Mouse (Mus musculus) megakaryocyte, embryonic 14.5 days (primary cell): Measurements from ENCODE around the gene Cerkl. TPM values are rescaled to one million over a fixed set of nuclear protein-coding genes. Genes with fewer than 3 reads are reported as not detected.

Experiments used
- H3K27me3 ChIP-seq: replicated peaks from 2 replicates; pipeline ENCODE3; 2012; ENCODE audit warnings: inconsistent platforms
- H3K36me3 ChIP-seq: replicated peaks from 2 replicates; pipeline ENCODE3; 2012; ENCODE audit warnings: low read length, inconsistent platforms, mixed read lengths
- H3K4me1 ChIP-seq: 2 replicates; pipeline ENCODE4 v1.6.1; 2012; ENCODE audit warnings: inconsistent platforms
- H3K4me3 ChIP-seq: replicated peaks from 2 replicates; pipeline ENCODE3; 2012; ENCODE audit warnings: moderate library complexity, mild to moderate bottlenecking, inconsistent platforms
- H3K9me3 ChIP-seq: 2 replicates; pipeline ENCODE4 v1.6.1; 2012; ENCODE audit warnings: inconsistent platforms
- FLI1 ChIP-seq: IDR thresholded peaks from 2 replicates; pipeline ENCODE4 v1.6.1; 2012; ENCODE audit warnings: low read length, inconsistent platforms, mixed read lengths
- GATA1 ChIP-seq: IDR thresholded peaks from 3 replicates; pipeline ENCODE4 v1.6.1; 2012; ENCODE audit warnings: mixed read lengths, low read length, inconsistent platforms, borderline replicate concordance
- polyA plus RNA-seq: library from polyadenylated mRNA; stranded (reverse); fragments of >175 nt; gene quantifications from 2 replicates; pipeline ENCODE4 v1.2.3, GENCODE M21; 2012; ENCODE audit warnings: low replicate concordance; ENCODE audit not compliant: insufficient read depth

Cerkl gene
- polyA plus RNA-seq, 1 experiment, result not detected

DNA sequence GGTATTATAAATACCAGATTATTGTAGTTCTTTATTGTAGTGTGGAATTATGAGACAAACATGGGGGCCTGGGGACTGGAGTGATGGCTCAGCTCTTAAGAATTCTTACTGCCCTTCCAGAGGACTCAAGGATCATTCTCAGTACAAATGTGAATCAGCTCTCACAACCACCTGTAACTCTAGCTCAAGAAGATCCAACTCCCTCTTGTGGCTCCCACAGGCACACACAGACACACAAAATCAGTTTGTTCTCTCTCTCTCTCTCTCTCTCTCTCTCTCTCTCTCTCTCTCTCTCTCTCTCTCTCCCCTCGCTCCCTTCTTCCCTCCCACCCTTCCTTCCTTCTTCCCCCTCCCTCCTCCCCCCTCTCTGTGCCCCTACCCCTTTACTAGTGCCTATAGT is 120.4 kb downstream of the Cerkl start:
- TF ChIP-seq FLI1, result no peak
- Histone ChIP-seq H3K4me1 (no peaks in the 10 kb centered on the region), H3K27me3 (no peaks in the 10 kb centered on the region), H3K9me3 (no peaks in the 10 kb centered on the region), H3K36me3 (peaks cover 8% of the 10 kb centered on the region), H3K4me3 (no peak overlapping the region)

DNA sequence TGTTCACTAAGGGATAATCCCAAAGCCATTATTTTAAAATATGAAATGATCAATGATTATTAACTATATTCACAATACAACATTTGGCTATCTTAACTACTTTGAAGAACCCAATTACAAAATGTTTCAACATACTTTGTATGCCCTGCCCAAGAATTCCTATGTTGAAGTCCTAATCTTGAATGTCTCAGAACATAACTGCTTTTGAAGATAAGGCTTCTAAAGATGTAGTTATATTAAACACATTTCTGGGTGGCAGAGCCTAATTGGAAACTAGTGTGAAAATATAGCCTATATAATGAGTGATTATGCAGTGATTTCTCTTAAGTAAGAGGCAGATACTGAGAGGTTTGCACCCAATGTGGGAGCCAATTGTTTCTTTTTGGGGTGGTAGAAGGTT is 121.9 kb downstream of the Cerkl start:
- no peaks in the 10 kb centered on the region for H3K4me1 ChIP-seq
- no peaks in the 10 kb centered on the region for H3K9me3 ChIP-seq
- H3K4me3 ChIP-seq, result no peak overlapping the region
- no peaks in the 10 kb centered on the region for H3K27me3 ChIP-seq
- peaks cover 8% of the 10 kb centered on the region for H3K36me3 ChIP-seq
- TF ChIP-seq FLI1, result no peak
- no peak for TF ChIP-seq GATA1

DNA sequence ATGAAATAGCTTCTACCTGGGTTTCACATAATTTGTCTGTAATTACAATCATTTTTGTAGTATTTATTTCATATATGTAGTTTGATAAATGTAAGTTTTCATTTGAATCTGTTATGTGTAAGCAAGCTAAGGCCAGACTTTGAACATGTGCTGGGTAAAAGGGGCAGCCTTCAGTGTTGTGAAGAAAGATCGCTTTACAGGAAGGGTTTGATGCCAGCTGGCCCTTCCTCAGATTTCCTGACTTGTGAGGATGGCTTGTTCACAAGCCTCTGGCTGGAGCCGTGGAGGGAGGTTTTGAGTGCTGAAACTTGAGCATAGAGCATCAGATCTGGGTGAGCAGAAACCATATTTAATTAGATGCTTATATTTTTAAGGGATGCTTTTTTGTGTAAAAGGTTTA is 128.5 kb downstream of the Cerkl start:
- Histone ChIP-seq H3K4me3 (no peak overlapping the region), H3K4me1 (no peaks in the 10 kb centered on the region), H3K9me3 (no peaks in the 10 kb centered on the region), H3K36me3 (peaks cover 49% of the 10 kb centered on the region), H3K27me3 (no peaks in the 10 kb centered on the region)
- TF ChIP-seq GATA1 (no peak), FLI1 (no peak)

DNA sequence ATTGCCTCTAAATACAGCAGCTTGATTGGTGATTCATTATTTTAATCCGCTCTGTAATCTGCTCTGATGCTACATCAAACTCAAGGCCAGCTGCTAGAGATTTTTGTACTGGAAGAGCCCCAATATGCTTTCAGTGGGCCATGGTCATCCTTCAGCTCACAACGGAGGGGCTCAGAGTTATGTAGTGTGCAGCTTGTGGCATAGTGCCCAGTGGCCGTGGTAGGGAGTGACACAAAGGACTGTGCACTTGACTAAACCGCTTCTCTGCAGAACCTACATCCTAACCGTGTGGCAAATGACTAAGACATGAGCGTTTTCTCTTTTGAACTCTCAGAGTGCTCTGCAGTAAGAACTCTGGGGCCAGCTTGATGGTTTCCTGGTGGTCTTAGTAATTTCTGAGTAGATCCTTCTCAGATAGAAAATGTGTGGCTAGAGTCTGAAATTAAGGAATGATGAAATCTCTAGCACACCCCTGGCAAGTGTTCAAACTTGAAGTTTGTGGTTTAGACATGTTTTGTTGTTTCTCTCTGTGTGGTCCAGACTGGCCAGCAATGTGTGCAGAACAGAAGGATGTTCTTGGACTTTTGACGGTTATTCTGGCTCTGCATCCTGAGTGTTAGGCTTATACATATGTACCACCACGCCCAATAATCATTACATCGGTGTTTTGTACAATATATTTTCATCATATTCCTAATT is 140.3 kb downstream of the Cerkl start:
- TF ChIP-seq FLI1 (no peak), GATA1 (no peak)
- H3K9me3 ChIP-seq, result no peaks in the 10 kb centered on the region

DNA sequence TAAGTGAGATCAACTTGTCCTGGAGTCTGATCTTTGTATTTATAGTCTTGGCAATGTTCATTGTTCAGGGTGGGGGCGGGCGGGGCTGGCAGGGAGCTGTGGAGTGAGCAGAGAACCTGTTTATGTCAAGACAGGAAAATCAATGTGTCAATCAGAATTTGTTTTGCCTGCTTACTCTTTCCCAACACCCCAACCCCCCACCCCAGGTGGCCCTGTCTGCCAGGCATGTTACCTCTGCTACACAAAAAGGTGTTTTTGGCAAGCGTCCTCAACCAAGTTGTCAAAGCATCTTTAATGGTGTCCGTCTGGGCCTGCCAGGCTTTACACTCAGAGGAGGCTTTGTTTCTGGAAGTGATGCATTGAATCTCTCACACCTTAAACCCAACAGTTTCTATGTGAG is 141.5 kb downstream of the Cerkl start:
- TF ChIP-seq GATA1, result no peak
- H3K4me1 ChIP-seq, result no peaks in the 10 kb centered on the region
- no peaks in the 10 kb centered on the region for H3K9me3 ChIP-seq

More for the DNA sequence above, 140.3 kb downstream of the Cerkl start:
- no peaks in the 10 kb centered on the region for H3K4me1 ChIP-seq
- peaks cover 77% of the 10 kb centered on the region for H3K36me3 ChIP-seq
- no peak overlapping the region for H3K4me3 ChIP-seq
- H3K27me3 ChIP-seq, result no peaks in the 10 kb centered on the region

DNA sequence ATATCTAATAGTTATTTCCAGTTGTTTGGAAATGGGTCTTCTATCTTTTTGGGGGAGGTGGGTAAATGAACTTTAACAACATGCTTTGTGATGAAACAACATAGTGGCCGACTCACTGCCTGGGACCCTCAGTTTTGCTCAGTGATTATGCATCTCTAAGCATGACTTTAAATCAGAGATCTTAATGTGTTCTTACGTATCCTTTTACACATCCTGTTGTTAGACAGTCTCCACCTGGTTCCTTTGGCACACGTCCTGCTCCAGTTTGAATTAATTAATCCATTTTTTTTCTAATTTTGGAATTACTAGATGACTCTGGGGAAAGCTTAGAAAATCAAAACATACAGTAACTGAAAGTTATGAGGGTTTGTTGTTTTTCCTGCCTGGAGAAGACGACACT is 144.1 kb downstream of the Cerkl start:
- Histone ChIP-seq H3K4me1 (no peaks in the 10 kb centered on the region), H3K36me3 (peaks cover 79% of the 10 kb centered on the region), H3K4me3 (no peak overlapping the region), H3K27me3 (no peaks in the 10 kb centered on the region), H3K9me3 (no peaks in the 10 kb centered on the region)
- TF ChIP-seq GATA1, result no peak
- TF ChIP-seq FLI1, result no peak

More for the DNA sequence above, 141.5 kb downstream of the Cerkl start:
- Histone ChIP-seq H3K27me3 (no peaks in the 10 kb centered on the region), H3K4me3 (no peak overlapping the region), H3K36me3 (peaks cover 77% of the 10 kb centered on the region)

DNA sequence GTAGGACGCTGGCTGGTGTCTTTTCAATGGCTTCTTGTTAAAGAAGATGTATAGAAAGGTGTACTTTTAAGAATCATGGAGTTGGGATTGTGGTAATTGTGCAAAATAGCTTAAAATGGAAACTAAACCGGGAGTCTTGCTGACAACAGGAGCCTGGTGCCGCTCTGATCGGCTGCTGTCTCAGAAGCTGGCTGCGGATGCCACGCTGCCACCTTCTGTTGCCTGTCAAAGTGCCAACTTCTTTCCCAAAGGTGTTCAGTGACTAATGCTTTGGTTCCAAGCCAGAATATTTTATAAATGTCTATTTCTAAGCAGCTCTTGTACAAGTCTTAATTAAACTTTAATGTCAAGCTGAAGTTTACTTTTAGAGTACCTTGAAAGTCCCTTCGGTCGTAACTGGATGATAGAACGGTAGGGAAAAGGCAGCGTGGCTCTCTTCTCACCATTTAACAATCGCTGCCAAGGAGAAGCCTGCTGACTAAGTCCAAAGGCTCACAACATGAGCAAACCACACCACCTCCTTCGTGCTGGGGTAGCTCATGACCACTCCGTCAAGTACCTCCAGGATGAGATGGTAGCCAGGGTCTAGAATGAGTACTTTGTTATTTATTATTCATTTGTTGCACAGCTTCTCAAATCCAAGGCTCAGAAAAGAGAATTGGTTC is 147.0 kb downstream of the Cerkl start:
- H3K4me1 ChIP-seq, result no peaks in the 10 kb centered on the region
- H3K4me3 ChIP-seq, result no peak overlapping the region
- no peaks in the 10 kb centered on the region for H3K9me3 ChIP-seq
- no peaks in the 10 kb centered on the region for H3K27me3 ChIP-seq
- H3K36me3 ChIP-seq, result peaks cover 73% of the 10 kb centered on the region
- TF ChIP-seq FLI1, result no peak
- no peak for TF ChIP-seq GATA1

DNA sequence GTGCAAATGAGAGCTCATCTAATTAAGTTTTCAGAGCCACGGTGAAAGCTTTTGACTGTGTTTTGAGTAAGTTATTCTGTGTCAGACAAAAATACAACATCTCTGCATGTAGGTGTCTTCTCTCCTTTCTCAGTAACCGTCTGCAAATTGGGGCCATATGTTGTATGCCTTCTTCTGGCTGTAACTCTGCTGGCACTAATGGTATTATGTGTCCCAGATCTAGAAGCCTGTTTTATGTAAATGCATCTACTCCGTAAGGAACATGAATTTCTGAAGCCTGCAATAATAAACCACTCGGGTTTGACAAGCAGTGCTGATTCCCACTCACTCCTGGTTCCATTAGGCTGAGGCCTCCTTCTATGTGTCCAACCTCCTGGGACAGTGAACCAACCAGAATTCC is 149.0 kb downstream of the Cerkl start:
- Histone ChIP-seq H3K27me3 (no peaks in the 10 kb centered on the region), H3K36me3 (peaks cover 73% of the 10 kb centered on the region), H3K4me1 (no peaks in the 10 kb centered on the region), H3K4me3 (no peak overlapping the region), H3K9me3 (no peaks in the 10 kb centered on the region)
- TF ChIP-seq GATA1, result no peak
- TF ChIP-seq FLI1, result no peak

DNA sequence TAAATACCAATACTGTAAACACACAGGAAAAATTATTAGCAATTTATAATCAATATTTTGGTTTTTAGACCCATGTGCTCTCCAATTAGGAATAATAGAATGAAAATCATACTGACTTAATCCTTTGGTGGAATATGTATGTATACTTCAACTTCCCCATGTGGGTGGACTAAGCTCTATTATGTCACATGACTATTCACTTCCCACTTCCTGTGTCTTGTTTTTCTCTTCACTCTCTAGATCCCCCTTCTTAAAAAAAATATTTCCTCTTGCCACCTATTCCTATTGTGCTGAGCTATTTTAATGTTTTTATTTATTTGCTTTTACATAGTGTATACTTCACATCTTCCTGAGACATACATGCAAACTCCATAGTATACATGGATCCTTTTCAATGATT is 154.2 kb downstream of the Cerkl start:
- TF ChIP-seq FLI1 (no peak), GATA1 (no peak)
- Histone ChIP-seq H3K4me1 (peaks cover 8% of the 10 kb centered on the region; the same call in 1 of the 2 replicates), H3K27me3 (no peaks in the 10 kb centered on the region), H3K9me3 (no peaks in the 10 kb centered on the region), H3K36me3 (peaks cover 39% of the 10 kb centered on the region), H3K4me3 (no peak overlapping the region)

DNA sequence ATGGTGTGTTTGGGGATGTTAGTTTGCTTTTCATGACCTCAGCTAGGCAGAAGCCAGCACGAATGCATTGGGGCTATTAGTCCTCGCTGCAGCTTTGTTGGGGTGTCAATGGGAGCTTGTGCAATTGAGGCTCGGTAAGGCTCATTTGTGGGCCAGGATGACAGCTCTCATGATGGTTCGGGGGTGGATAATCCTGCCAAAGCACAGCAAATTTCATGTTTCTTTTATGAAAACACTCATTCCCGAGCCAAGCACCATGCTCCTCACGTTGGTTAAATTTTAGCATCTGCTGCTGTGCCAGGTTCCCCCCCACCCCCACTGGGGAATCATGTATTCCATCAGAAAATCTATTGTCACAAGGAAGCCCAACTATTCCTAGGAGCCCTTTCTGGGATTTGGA is 164.2 kb downstream of the Cerkl start:
- H3K27me3 ChIP-seq, result no peaks in the 10 kb centered on the region
- H3K4me1 ChIP-seq, result no peaks in the 10 kb centered on the region
- H3K4me3 ChIP-seq, result no peak overlapping the region
- H3K9me3 ChIP-seq, result no peaks in the 10 kb centered on the region
- peaks cover 69% of the 10 kb centered on the region for H3K36me3 ChIP-seq
- TF ChIP-seq FLI1 (no peak), GATA1 (no peak)
